In genomic region chr17:37483452-37483851, GRCm38 (mm10) we compare ENCODE assay signal across 22 mouse cellular contexts. TPM values are rescaled to one million over a fixed set of nuclear protein-coding genes. Genes with fewer than 3 reads are reported as not detected.
"Had no signal": no experiment of that assay in that cellular context is flagged by ENCODE, and none has a peak within 500 bp of the region (broad histone marks: within the 10 kb centered on the region; RNA-seq: fewer than 3 reads in every experiment).

H2-M2 (minus strand) TSS chr17:37483552.

- H3K4me2 ChIP-seq: neural tube, embryonic 12.5 days; neural tube, embryonic 13.5 days; neural tube, embryonic 15.5 days; stomach, embryonic 15.5 days had no signal

- H3K9ac ChIP-seq: neural tube, embryonic 12.5 days; neural tube, embryonic 13.5 days; neural tube, embryonic 15.5 days; stomach, embryonic 15.5 days had no signal

- DNase-seq: retina, postnatal 1 day; right cerebral cortex, adult 18-20 months; right cerebral cortex, postnatal 14 days; right cerebral cortex, postnatal 25 days; right cerebral cortex, postnatal 4 days; spleen, adult 18-20 months; thymus, adult 18-20 months; thymus, postnatal 14 days; thymus, postnatal 25 days; thymus, postnatal 36 days; thymus, postnatal 4 days had no signal

- H3K4me1 ChIP-seq: neural tube, embryonic 12.5 days; neural tube, embryonic 13.5 days; neural tube, embryonic 15.5 days; stomach, embryonic 15.5 days had no signal

- H3K27ac ChIP-seq: neural tube, embryonic 12.5 days; neural tube, embryonic 13.5 days; neural tube, embryonic 15.5 days; stomach, embryonic 15.5 days; stomach, postnatal 0 days had no signal

- H3K4me3 ChIP-seq: neural tube, embryonic 12.5 days; neural tube, embryonic 13.5 days; neural tube, embryonic 15.5 days; stomach, embryonic 15.5 days had no signal

- H3K9me3 ChIP-seq: neural tube, embryonic 12.5 days; neural tube, embryonic 13.5 days; stomach, embryonic 15.5 days had no signal

- H3K27me3 ChIP-seq: neural tube, embryonic 12.5 days; neural tube, embryonic 13.5 days; neural tube, embryonic 15.5 days; stomach, embryonic 15.5 days had no signal

- H3K36me3 ChIP-seq: neural tube, embryonic 12.5 days; neural tube, embryonic 13.5 days; neural tube, embryonic 15.5 days; stomach, embryonic 15.5 days had no signal

RNA-seq across cellular contexts. Expression of gene H2-M2, which starts in this region (rescaled TPM):
- total RNA-seq: neutrophil, adult 5-6 weeks had no signal
- polyA plus RNA-seq: neural tube, embryonic 11.5 days; neural tube, embryonic 12.5 days; neural tube, embryonic 13.5 days; neural tube, embryonic 14.5 days; neural tube, embryonic 15.5 days; stomach, embryonic 14.5 days; stomach, embryonic 15.5 days; stomach, embryonic 16.5 days; stomach, postnatal 0 days; testis, adult 2 months had no signal
